17 mouse cellular contexts compared by ENCODE assay signal in genomic region chr14:121840217-121840616, GRCm38 (mm10).
"Had no signal": no experiment of that assay in that cellular context is flagged by ENCODE, and none has a peak within 500 bp of the region (broad histone marks: within the 10 kb centered on the region; RNA-seq: fewer than 3 reads in every experiment).

No protein-coding gene starts in this region.

- H3K4me2 ChIP-seq: lung, embryonic 14.5 days; midbrain, embryonic 12.5 days; neural tube, embryonic 13.5 days had no signal

- DNase-seq: kidney, postnatal 25 days; layer of hippocampus, adult 9-11 months; liver, postnatal 0 days; lung, embryonic 14.5 days; lung, postnatal 36 days; thymus, adult 2 months; thymus, postnatal 14 days; thymus, postnatal 4 days had no signal

- H3K4me3 ChIP-seq: layer of hippocampus, adult 2 months; midbrain, embryonic 12.5 days; myocyte; neural tube, embryonic 13.5 days had no signal

- H3K36me3 ChIP-seq: midbrain, embryonic 12.5 days; neural tube, embryonic 13.5 days had no signal

- H3K27ac ChIP-seq: kidney, postnatal 0 days; layer of hippocampus, adult 2 months; liver, embryonic 14.5 days; midbrain, embryonic 12.5 days; neural tube, embryonic 13.5 days; stomach, postnatal 0 days had no signal

- H3K27me3 ChIP-seq: midbrain, embryonic 12.5 days; neural tube, embryonic 13.5 days had no signal

- H3K4me1 ChIP-seq: midbrain, embryonic 12.5 days; neural tube, embryonic 13.5 days had no signal

- ATAC-seq: liver, postnatal 0 days; lung, postnatal 0 days; midbrain, embryonic 16.5 days had no signal

- H3K9ac ChIP-seq: liver, embryonic 14.5 days; liver, postnatal 0 days; lung, embryonic 14.5 days; midbrain, embryonic 12.5 days; neural tube, embryonic 13.5 days had no signal
